Mouse (Mus musculus): ENCODE data around the gene Stim1. TPM values are rescaled to one million over a fixed set of nuclear protein-coding genes. Genes with fewer than 3 reads are reported as not detected.

Stim1 gene
- polyA plus RNA-seq, 1 experiment from 2014 or later, result 21.3 TPM

GRCm38 (mm10) chr7:102233059-102233458 is 34.5 kb upstream of the Stim1 start:
- 71% methylated on average over 4 of the region's 4 CpGs for WGBS
- Histone ChIP-seq H3K9me3 (ENCODE audit: control insufficient read depth, low read length) (no peaks in the 10 kb centered on the region), H3K36me3 (ENCODE audit: control insufficient read depth, insufficient read depth, low read length) (peaks cover 20% of the 10 kb centered on the region), H3K4me3 (ENCODE audit: low read length) (no peak overlapping the region), H3K4me2 (ENCODE audit: low read depth, low read length) (no peak overlapping the region), H3K27ac (ENCODE audit: low read length) (no peak overlapping the region), H3K4me1 (replicated peaks; ENCODE audit: control insufficient read depth, insufficient read depth, low read length) (no peaks in the 10 kb centered on the region), H3K9ac (ENCODE audit: low read length) (no peak overlapping the region), H3K27me3 (ENCODE audit: control insufficient read depth, insufficient read depth, low read depth, low read length) (no peaks in the 10 kb centered on the region)
- no peak for ATAC-seq (ENCODE audit: low read depth)

GRCm38 (mm10) chr7:102238686-102239286 is 28.8 kb upstream of the Stim1 start:
- no peak overlapping the region for H3K4me3 ChIP-seq (ENCODE audit: low read length)
- H3K4me1 ChIP-seq (replicated peaks; ENCODE audit: control insufficient read depth, insufficient read depth, low read length), result peaks cover 4% of the 10 kb centered on the region
- no peak overlapping the region for H3K9ac ChIP-seq (ENCODE audit: low read length)
- peaks cover 45% of the 10 kb centered on the region for H3K36me3 ChIP-seq (ENCODE audit: control insufficient read depth, insufficient read depth, low read length)
- H3K4me2 ChIP-seq (ENCODE audit: low read depth, low read length), result no peak overlapping the region
- no peak for ATAC-seq (ENCODE audit: low read depth)
- H3K27ac ChIP-seq (ENCODE audit: low read length), result no peak overlapping the region
- H3K9me3 ChIP-seq (ENCODE audit: control insufficient read depth, low read length), result no peaks in the 10 kb centered on the region
- 83% methylated on average over 8 of the region's 8 CpGs for WGBS
- no peaks in the 10 kb centered on the region for H3K27me3 ChIP-seq (ENCODE audit: control insufficient read depth, insufficient read depth, low read depth, low read length)

- H3K4me2 ChIP-seq (ENCODE audit: low read depth, low read length), result no peak overlapping the region
- H3K36me3 ChIP-seq (ENCODE audit: control insufficient read depth, insufficient read depth, low read length), result peaks cover 45% of the 10 kb centered on the region
- no peaks in the 10 kb centered on the region for H3K27me3 ChIP-seq (ENCODE audit: control insufficient read depth, insufficient read depth, low read depth, low read length)
- H3K4me1 ChIP-seq (replicated peaks; ENCODE audit: control insufficient read depth, insufficient read depth, low read length), result peaks cover 13% of the 10 kb centered on the region
- ATAC-seq (ENCODE audit: low read depth), result 0 out of 2 replicates have a peak, but pooled peaks have one; percentile 29
- 83% methylated on average over 16 of the region's 16 CpGs for WGBS
- no peak overlapping the region for H3K9ac ChIP-seq (ENCODE audit: low read length)
- H3K9me3 ChIP-seq (ENCODE audit: control insufficient read depth, low read length), result no peaks in the 10 kb centered on the region
- no peak overlapping the region for H3K27ac ChIP-seq (ENCODE audit: low read length)
- no peak overlapping the region for H3K4me3 ChIP-seq (ENCODE audit: low read length)
These were observed 28.0 kb upstream of the Stim1 start for GRCm38 (mm10) chr7:102239591-102239990.

DNA sequence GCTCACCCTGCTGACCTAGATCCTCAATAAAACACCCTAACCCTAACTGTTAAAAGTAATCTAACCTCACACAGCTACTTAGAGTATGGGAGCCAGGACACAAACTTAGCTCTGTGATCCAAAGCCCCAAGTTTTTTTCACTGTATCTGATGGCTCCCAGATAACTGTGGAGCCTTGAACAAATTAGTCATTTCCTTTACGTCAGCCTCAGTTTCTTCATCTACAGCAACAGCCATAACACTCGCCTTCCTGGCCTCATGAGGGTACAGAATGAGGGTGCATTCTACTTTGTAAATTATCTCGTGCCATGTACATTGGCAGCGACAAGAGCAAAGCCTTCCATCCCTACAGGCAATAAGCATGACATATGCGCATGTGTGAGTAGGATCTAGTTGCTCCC is 25.2 kb upstream of the Stim1 start:
- peaks cover 36% of the 10 kb centered on the region for H3K36me3 ChIP-seq (ENCODE audit: control insufficient read depth, insufficient read depth, low read length)
- H3K4me3 ChIP-seq (ENCODE audit: low read length), result no peak overlapping the region
- no peak overlapping the region for H3K27ac ChIP-seq (ENCODE audit: low read length)
- H3K4me2 ChIP-seq (ENCODE audit: low read depth, low read length), result no peak overlapping the region
- H3K9ac ChIP-seq (ENCODE audit: low read length), result no peak overlapping the region
- no peaks in the 10 kb centered on the region for H3K9me3 ChIP-seq (ENCODE audit: control insufficient read depth, low read length)
- ATAC-seq (ENCODE audit: low read depth), result no peak
- no peaks in the 10 kb centered on the region for H3K27me3 ChIP-seq (ENCODE audit: control insufficient read depth, insufficient read depth, low read depth, low read length)
- 81% methylated on average over 5 of the region's 5 CpGs for WGBS
- peaks cover 39% of the 10 kb centered on the region for H3K4me1 ChIP-seq (replicated peaks; ENCODE audit: control insufficient read depth, insufficient read depth, low read length)

- no peaks in the 10 kb centered on the region for H3K27me3 ChIP-seq (ENCODE audit: control insufficient read depth, insufficient read depth, low read depth, low read length)
- H3K36me3 ChIP-seq (ENCODE audit: control insufficient read depth, insufficient read depth, low read length), result peaks cover 31% of the 10 kb centered on the region
- WGBS, result 58% methylated on average over 3 of the region's 3 CpGs
- no peak overlapping the region for H3K9ac ChIP-seq (ENCODE audit: low read length)
- no peak for ATAC-seq (ENCODE audit: low read depth)
- no peaks in the 10 kb centered on the region for H3K9me3 ChIP-seq (ENCODE audit: control insufficient read depth, low read length)
- no peak overlapping the region for H3K27ac ChIP-seq (ENCODE audit: low read length)
- H3K4me2 ChIP-seq (ENCODE audit: low read depth, low read length), result no peak overlapping the region
- no peak overlapping the region for H3K4me3 ChIP-seq (ENCODE audit: low read length)
- peaks cover 45% of the 10 kb centered on the region for H3K4me1 ChIP-seq (replicated peaks; ENCODE audit: control insufficient read depth, insufficient read depth, low read length)
These were observed 24.7 kb upstream of the Stim1 start for GRCm38 (mm10) chr7:102242917-102243316.

DNA sequence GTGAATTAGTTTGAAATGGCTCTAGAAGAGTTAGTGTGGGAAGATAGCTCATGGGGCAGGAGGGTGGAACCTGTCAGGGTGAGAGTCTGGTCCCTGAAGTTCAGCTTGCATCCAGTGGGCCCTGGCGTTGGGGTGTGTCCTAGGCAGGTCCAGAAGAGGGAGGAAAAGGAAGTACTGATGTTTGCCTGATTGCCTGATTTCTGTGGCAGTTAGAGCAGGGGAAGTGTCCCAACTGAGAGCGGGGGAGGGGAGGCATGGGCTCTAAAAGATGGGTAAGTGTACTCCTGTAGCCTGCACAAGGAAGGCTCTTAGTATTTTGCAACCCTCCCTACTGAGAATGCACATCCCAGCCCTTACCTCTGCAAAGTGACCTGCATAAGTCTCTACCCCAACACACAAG is 23.7 kb upstream of the Stim1 start:
- no peak overlapping the region for H3K4me3 ChIP-seq (ENCODE audit: low read length)
- 52% methylated on average over 2 of the region's 2 CpGs for WGBS
- H3K36me3 ChIP-seq (ENCODE audit: control insufficient read depth, insufficient read depth, low read length), result peaks cover 21% of the 10 kb centered on the region
- no peaks in the 10 kb centered on the region for H3K27me3 ChIP-seq (ENCODE audit: control insufficient read depth, insufficient read depth, low read depth, low read length)
- no peak overlapping the region for H3K27ac ChIP-seq (ENCODE audit: low read length)
- H3K9ac ChIP-seq (ENCODE audit: low read length), result no peak overlapping the region
- H3K4me2 ChIP-seq (ENCODE audit: low read depth, low read length), result no peak overlapping the region
- no peaks in the 10 kb centered on the region for H3K9me3 ChIP-seq (ENCODE audit: control insufficient read depth, low read length)
- no peak for ATAC-seq (ENCODE audit: low read depth)
- peaks cover 54% of the 10 kb centered on the region for H3K4me1 ChIP-seq (replicated peaks; ENCODE audit: control insufficient read depth, insufficient read depth, low read length)

DNA sequence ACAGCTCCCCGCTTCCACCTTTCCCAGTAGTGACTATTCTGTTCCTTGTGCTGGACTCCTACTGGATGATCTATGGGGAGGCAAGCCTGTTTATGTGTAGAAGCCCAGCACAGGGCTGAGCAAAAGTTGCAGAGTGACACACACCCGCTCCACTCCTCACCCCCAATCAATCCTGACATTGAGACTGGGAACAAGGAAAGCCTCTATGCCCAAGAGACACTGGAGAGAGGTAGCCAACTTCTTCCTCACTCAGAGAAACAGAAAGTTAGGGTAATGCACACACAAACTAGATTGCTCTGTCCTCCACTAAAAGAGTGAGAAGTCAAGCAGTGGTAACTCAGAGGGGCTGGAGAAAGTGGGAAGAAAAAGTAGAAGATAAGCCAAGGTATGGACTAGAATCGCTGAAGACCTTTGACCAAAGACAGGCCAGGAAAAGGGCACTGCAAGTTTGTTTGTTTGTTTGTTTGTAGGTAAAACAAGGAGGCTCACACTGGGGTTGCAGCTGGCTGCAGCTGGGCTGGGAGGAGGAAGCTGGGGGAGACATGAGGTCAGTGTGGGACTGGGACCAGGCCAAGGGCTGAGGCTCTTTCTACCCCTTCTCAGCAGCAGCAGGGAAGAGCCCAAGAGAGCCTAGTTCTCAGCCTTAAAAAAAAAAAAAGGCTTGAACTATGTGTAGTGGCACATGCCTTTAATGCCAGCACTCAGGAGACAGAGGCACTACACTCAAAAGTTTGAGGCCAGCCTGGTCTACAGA is 22.6 kb upstream of the Stim1 start:
- no peaks in the 10 kb centered on the region for H3K27me3 ChIP-seq (ENCODE audit: control insufficient read depth, insufficient read depth, low read depth, low read length)
- no peak overlapping the region for H3K9ac ChIP-seq (ENCODE audit: low read length)
- peaks cover 14% of the 10 kb centered on the region for H3K36me3 ChIP-seq (ENCODE audit: control insufficient read depth, insufficient read depth, low read length)
- peaks cover 56% of the 10 kb centered on the region for H3K4me1 ChIP-seq (replicated peaks; ENCODE audit: control insufficient read depth, insufficient read depth, low read length)
- H3K4me2 ChIP-seq (ENCODE audit: low read depth, low read length), result no peak overlapping the region
- peak overlapping the region; percentile 72 for H3K27ac ChIP-seq (ENCODE audit: low read length)
- no peak overlapping the region for H3K4me3 ChIP-seq (ENCODE audit: low read length)
- 74% methylated on average over 3 of the region's 3 CpGs for WGBS
- peak; percentile 8; the same call in 1 of the 2 replicates for ATAC-seq (ENCODE audit: low read depth)
- H3K9me3 ChIP-seq (ENCODE audit: control insufficient read depth, low read length), result no peaks in the 10 kb centered on the region

DNA sequence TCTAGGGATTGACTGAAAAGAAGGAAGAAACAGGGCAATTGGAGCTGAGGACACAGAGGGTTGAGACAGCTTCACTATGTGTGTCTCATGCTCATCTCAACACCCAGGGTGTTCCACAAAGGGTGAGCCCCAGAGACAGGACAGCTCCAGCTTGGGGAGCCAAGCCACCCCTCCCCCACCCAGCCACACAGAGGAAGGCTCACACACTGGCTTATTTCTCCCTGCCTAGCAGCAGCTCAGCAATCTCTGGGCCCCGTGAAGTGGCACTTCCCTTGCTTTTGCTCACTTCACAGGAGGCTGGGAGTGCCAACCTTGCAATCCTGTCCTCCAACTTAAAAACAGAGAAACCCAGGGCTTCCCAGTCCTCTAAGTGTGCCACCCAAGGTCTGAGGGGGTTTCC is 21.8 kb upstream of the Stim1 start:
- Histone ChIP-seq H3K36me3 (ENCODE audit: control insufficient read depth, insufficient read depth, low read length) (peaks cover 8% of the 10 kb centered on the region), H3K4me2 (ENCODE audit: low read depth, low read length) (peak overlapping the region; percentile 12), H3K4me3 (ENCODE audit: low read length) (0 out of 2 replicates have a peak overlapping the region, but pooled peaks have one; percentile 2), H3K9ac (ENCODE audit: low read length) (peak overlapping the region; percentile 51), H3K4me1 (replicated peaks; ENCODE audit: control insufficient read depth, insufficient read depth, low read length) (peaks cover 56% of the 10 kb centered on the region), H3K9me3 (ENCODE audit: control insufficient read depth, low read length) (no peaks in the 10 kb centered on the region), H3K27ac (ENCODE audit: low read length) (peak overlapping the region; percentile 72), H3K27me3 (ENCODE audit: control insufficient read depth, insufficient read depth, low read depth, low read length) (no peaks in the 10 kb centered on the region)
- ATAC-seq (ENCODE audit: low read depth), result no peak
- WGBS, result 0% methylated on average over 1 of the region's 1 CpGs

DNA sequence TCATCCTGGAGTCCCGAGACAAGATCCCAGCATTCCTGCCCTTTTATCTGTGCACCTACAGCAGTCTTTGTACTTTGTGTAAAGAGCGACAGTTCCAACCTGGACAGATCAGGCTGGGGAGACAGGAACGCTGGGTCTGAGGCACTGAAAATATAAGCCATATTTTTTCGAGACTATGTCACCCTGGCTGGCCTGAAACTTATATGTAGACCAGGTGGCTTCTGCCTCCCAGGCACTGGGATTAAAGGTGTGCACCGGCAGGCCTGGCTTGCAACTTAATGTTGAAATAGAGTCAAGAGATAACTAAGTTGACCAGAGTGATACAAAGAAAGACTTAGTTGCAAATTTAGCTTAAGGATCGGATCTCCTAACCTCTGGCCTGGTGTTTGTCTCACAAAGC is 21.3 kb upstream of the Stim1 start:
- H3K36me3 ChIP-seq (ENCODE audit: control insufficient read depth, insufficient read depth, low read length), result peaks cover 3% of the 10 kb centered on the region

More for the DNA sequence above, 21.3 kb upstream of the Stim1 start:
- no peak for ATAC-seq (ENCODE audit: low read depth)
- Histone ChIP-seq H3K4me2 (ENCODE audit: low read depth, low read length) (peak overlapping the region; percentile 12), H3K9me3 (ENCODE audit: control insufficient read depth, low read length) (no peaks in the 10 kb centered on the region), H3K27me3 (ENCODE audit: control insufficient read depth, insufficient read depth, low read depth, low read length) (no peaks in the 10 kb centered on the region), H3K4me3 (ENCODE audit: low read length) (0 out of 2 replicates have a peak overlapping the region, but pooled peaks have one; percentile 2), H3K27ac (ENCODE audit: low read length) (peak overlapping the region; percentile 72), H3K4me1 (replicated peaks; ENCODE audit: control insufficient read depth, insufficient read depth, low read length) (peaks cover 60% of the 10 kb centered on the region), H3K9ac (ENCODE audit: low read length) (peak overlapping the region; percentile 51)
- WGBS, result 48% methylated on average over 6 of the region's 6 CpGs

All from lung, embryonic 16.5 days (tissue).